Mouse (Mus musculus) kidney, embryonic 14.5 days (tissue): ENCODE measurements at regions not wholly inside any gene's neighbourhood (a gene's known extent, or its start where the extent isn't known, plus 50 kb on each side); places are given as distances from the start of the nearest gene placed in this dataset.

Experiments
- ATAC-seq: fragments of 200-750 bp; cut with Nextera tagmentation; 2 replicates; pipeline ENCODE4 v1.8.0; 2017; ENCODE audit warnings: moderate number of reproducible peaks, mild to moderate bottlenecking, moderate TSS enrichment, moderate library complexity; ENCODE audit not compliant: low FRiP score, low TSS enrichment
- H3K27ac ChIP-seq: fragments of 300-500 bp; sonication (generic); 2 replicates; pipeline ENCODE4 v1.5.1; 2014; ENCODE audit warnings: low read depth, mild to moderate bottlenecking, low read length, moderate library complexity, mixed read lengths
- H3K27me3 ChIP-seq: fragments of 300-500 bp; sonication (generic); 2 replicates; pipeline ENCODE4 v1.6.1; 2014; ENCODE audit warnings: mild to moderate bottlenecking, low read length; ENCODE audit not compliant: control insufficient read depth, insufficient read depth
- H3K36me3 ChIP-seq: fragments of 300-500 bp; sonication (generic); 2 replicates; pipeline ENCODE4 v1.6.1; 2014; ENCODE audit warnings: low read length, mixed read lengths; ENCODE audit not compliant: control insufficient read depth, insufficient read depth
- H3K4me1 ChIP-seq: fragments of 300-500 bp; sonication (generic); 2 replicates; pipeline ENCODE4 v1.6.1; 2014; ENCODE audit warnings: low read length, mixed read lengths; ENCODE audit not compliant: control insufficient read depth, insufficient read depth
- H3K4me2 ChIP-seq: fragments of 300-500 bp; sonication (generic); replicated peaks from 2 replicates; pipeline ENCODE4 v1.6.1; 2014; ENCODE audit warnings: low read depth, mild to moderate bottlenecking, low read length
- H3K4me3 ChIP-seq: fragments of 300-500 bp; sonication (generic); 2 replicates; pipeline ENCODE4 v1.5.1; 2014; ENCODE audit warnings: mild to moderate bottlenecking, low read length
- H3K9ac ChIP-seq: fragments of 300-500 bp; sonication (generic); 2 replicates; pipeline ENCODE4 v1.6.1; 2014; ENCODE audit warnings: low read depth, mild to moderate bottlenecking, low read length, moderate library complexity
- H3K9me3 ChIP-seq: fragments of 300-500 bp; sonication (generic); 2 replicates; pipeline ENCODE4 v1.6.1; 2016; ENCODE audit warnings: low read length; ENCODE audit not compliant: control insufficient read depth
- WGBS: fragments of 180-500 bp; shearing (Covaris S2); extraction: QIAGEN DNeasy Blood & Tissue Kit; methylation state at CpG from one replicate; pipeline ENCODE4 v1.1.7; 2014; 5-methylcytosine and 5-hydroxymethylcytosine counted together

GRCm38 (mm10) chr12:70543299-70543698 is 90.4 kb downstream of the Tmx1 start:
- H3K4me3 ChIP-seq = no peak overlapping the region
- H3K36me3 ChIP-seq = no peaks in the 10 kb centered on the region
- no peak overlapping the region for H3K9ac ChIP-seq
- H3K27ac ChIP-seq = no peak overlapping the region
- H3K4me1 ChIP-seq = 0 out of 2 replicates have a peak, but pooled peaks cover 9% of the 10 kb centered on the region
- H3K9me3 ChIP-seq = no peaks in the 10 kb centered on the region
- WGBS = 38% methylated on average over 5 of the region's 5 CpGs
- no peaks in the 10 kb centered on the region for H3K27me3 ChIP-seq
- ATAC-seq = no peak
- H3K4me2 ChIP-seq = no peak overlapping the region

GRCm38 (mm10) chr12:70544326-70544725 is 91.4 kb downstream of the Tmx1 start:
- 15% methylated on average over 12 of the region's 12 CpGs for WGBS
- Histone ChIP-seq H3K9ac (no peak overlapping the region), H3K9me3 (no peaks in the 10 kb centered on the region), H3K4me2 (0 out of 2 replicates have a peak overlapping the region, but pooled peaks have one; percentile 5), H3K4me3 (no peak overlapping the region), H3K27ac (no peak overlapping the region), H3K27me3 (no peaks in the 10 kb centered on the region), H3K36me3 (no peaks in the 10 kb centered on the region), H3K4me1 (0 out of 2 replicates have a peak, but pooled peaks cover 9% of the 10 kb centered on the region)
- ATAC-seq = 0 out of 2 replicates have a peak, but pooled peaks have one; percentile 32

GRCm38 (mm10) chr12:70544850-70545510 is 92.1 kb downstream of the Tmx1 start:
- no peak overlapping the region for H3K4me3 ChIP-seq
- no peak overlapping the region for H3K4me2 ChIP-seq
- H3K4me1 ChIP-seq = 0 out of 2 replicates have a peak, but pooled peaks cover 9% of the 10 kb centered on the region
- H3K36me3 ChIP-seq = no peaks in the 10 kb centered on the region
- no peaks in the 10 kb centered on the region for H3K9me3 ChIP-seq
- no peaks in the 10 kb centered on the region for H3K27me3 ChIP-seq
- no peak for ATAC-seq
- WGBS = 49% methylated on average over 7 of the region's 7 CpGs
- no peak overlapping the region for H3K9ac ChIP-seq
- H3K27ac ChIP-seq = no peak overlapping the region

- Histone ChIP-seq H3K9me3 (no peaks in the 10 kb centered on the region), H3K27me3 (no peaks in the 10 kb centered on the region), H3K9ac (no peak overlapping the region), H3K4me2 (no peak overlapping the region), H3K27ac (no peak overlapping the region), H3K36me3 (no peaks in the 10 kb centered on the region), H3K4me3 (no peak overlapping the region), H3K4me1 (0 out of 2 replicates have a peak, but pooled peaks cover 9% of the 10 kb centered on the region)
- WGBS = 72% methylated on average over 6 of the region's 6 CpGs
- no peak for ATAC-seq
Observed at GRCm38 (mm10) chr12:70547199-70547598, 94.3 kb downstream of the Tmx1 start.

- H3K27ac ChIP-seq = no peak overlapping the region
- ATAC-seq = no peak
- H3K4me1 ChIP-seq = 0 out of 2 replicates have a peak, but pooled peaks cover 2% of the 10 kb centered on the region
- 88% methylated on average over 9 of the region's 9 CpGs for WGBS
- no peaks in the 10 kb centered on the region for H3K9me3 ChIP-seq
- no peaks in the 10 kb centered on the region for H3K36me3 ChIP-seq
- H3K9ac ChIP-seq = no peak overlapping the region
- no peak overlapping the region for H3K4me2 ChIP-seq
- H3K4me3 ChIP-seq = no peak overlapping the region
- H3K27me3 ChIP-seq = no peaks in the 10 kb centered on the region
Observed at GRCm38 (mm10) chr12:70549296-70549695, 96.4 kb downstream of the Tmx1 start.

- no peak overlapping the region for H3K4me3 ChIP-seq
- H3K36me3 ChIP-seq = no peaks in the 10 kb centered on the region
- ATAC-seq = no peak
- WGBS = 88% methylated on average over 6 of the region's 6 CpGs
- no peaks in the 10 kb centered on the region for H3K4me1 ChIP-seq
- no peak overlapping the region for H3K4me2 ChIP-seq
- no peaks in the 10 kb centered on the region for H3K9me3 ChIP-seq
- no peaks in the 10 kb centered on the region for H3K27me3 ChIP-seq
- H3K9ac ChIP-seq = no peak overlapping the region
- H3K27ac ChIP-seq = no peak overlapping the region
Observed at GRCm38 (mm10) chr12:70553866-70554265, 101.0 kb downstream of the Tmx1 start.

GRCm38 (mm10) chr12:70554586-70554985 is 101.7 kb downstream of the Tmx1 start:
- no peak for ATAC-seq
- H3K27ac ChIP-seq = no peak overlapping the region
- no peaks in the 10 kb centered on the region for H3K36me3 ChIP-seq
- WGBS = 77% methylated on average over 7 of the region's 7 CpGs
- no peak overlapping the region for H3K9ac ChIP-seq
- H3K4me1 ChIP-seq = no peaks in the 10 kb centered on the region
- H3K27me3 ChIP-seq = no peaks in the 10 kb centered on the region
- no peaks in the 10 kb centered on the region for H3K9me3 ChIP-seq
- H3K4me2 ChIP-seq = no peak overlapping the region
- H3K4me3 ChIP-seq = no peak overlapping the region

- no peak overlapping the region for H3K9ac ChIP-seq
- H3K27me3 ChIP-seq = no peaks in the 10 kb centered on the region
- no peak overlapping the region for H3K27ac ChIP-seq
- H3K36me3 ChIP-seq = no peaks in the 10 kb centered on the region
- no peak overlapping the region for H3K4me3 ChIP-seq
- WGBS = 78% methylated on average over 3 of the region's 3 CpGs
- no peaks in the 10 kb centered on the region for H3K9me3 ChIP-seq
- H3K4me2 ChIP-seq = no peak overlapping the region
- ATAC-seq = no peak
- H3K4me1 ChIP-seq = no peaks in the 10 kb centered on the region
Observed at GRCm38 (mm10) chr12:70555723-70556122, 102.8 kb downstream of the Tmx1 start.

- Histone ChIP-seq H3K4me2 (no peak overlapping the region), H3K27me3 (no peaks in the 10 kb centered on the region), H3K4me3 (no peak overlapping the region), H3K27ac (no peak overlapping the region), H3K9me3 (no peaks in the 10 kb centered on the region), H3K4me1 (no peaks in the 10 kb centered on the region), H3K36me3 (no peaks in the 10 kb centered on the region), H3K9ac (no peak overlapping the region)
- no peak for ATAC-seq
- 80% methylated on average over 6 of the region's 6 CpGs for WGBS
Observed at GRCm38 (mm10) chr12:70556820-70557219, 103.9 kb downstream of the Tmx1 start.
